Mouse (Mus musculus) stomach, postnatal 0 days (tissue): ENCODE measurements at regions not wholly inside any gene's neighbourhood (a gene's known extent, or its start where the extent isn't known, plus 50 kb on each side); places are given as distances from the start of the nearest gene placed in this dataset.

Experiments
- ATAC-seq: fragments of 200-750 bp; cut with Nextera tagmentation; 2 replicates; pipeline ENCODE4 v1.8.0; 2017; ENCODE audit not compliant: low FRiP score, low TSS enrichment
- DNase-seq: peaks from one replicate; pipeline ENCODE4 v3.0.0-alpha.2; 2016; ENCODE audit warnings: low spot score
- H3K27ac ChIP-seq: fragments of 300-500 bp; sonication (generic); replicated peaks from 2 replicates; pipeline ENCODE4 v1.5.1; 2014; ENCODE audit warnings: mild to moderate bottlenecking, control low read depth
- H3K27me3 ChIP-seq: fragments of 300-500 bp; sonication (generic); 2 replicates; pipeline ENCODE4 v1.6.1; 2014; ENCODE audit warnings: low read length; ENCODE audit not compliant: control insufficient read depth, insufficient read depth
- H3K36me3 ChIP-seq: fragments of 300-500 bp; sonication (generic); 2 replicates; pipeline ENCODE4 v1.6.1; 2014; ENCODE audit warnings: low read length, mixed read lengths; ENCODE audit not compliant: control insufficient read depth, insufficient read depth
- H3K4me1 ChIP-seq: fragments of 300-500 bp; sonication (generic); replicated peaks from 2 replicates; pipeline ENCODE4 v1.6.1; 2014; ENCODE audit warnings: antibody characterized with exemption; ENCODE audit not compliant: control insufficient read depth, insufficient read depth
- H3K4me2 ChIP-seq: fragments of 300-500 bp; sonication (generic); replicated peaks from 2 replicates; pipeline ENCODE4 v1.6.1; 2014; ENCODE audit warnings: low read depth, mild to moderate bottlenecking, control low read depth, moderate library complexity
- H3K4me3 ChIP-seq: fragments of 300-500 bp; sonication (generic); 2 replicates; pipeline ENCODE4 v1.5.1; 2014; ENCODE audit warnings: low read depth, low read length, control low read depth
- H3K9ac ChIP-seq: fragments of 300-500 bp; sonication (generic); 2 replicates; pipeline ENCODE4 v1.6.1; 2014; ENCODE audit warnings: mild to moderate bottlenecking, low read length, control low read depth, mixed read lengths
- H3K9me3 ChIP-seq: fragments of 300-500 bp; sonication (generic); 2 replicates; pipeline ENCODE4 v1.6.1; 2016; ENCODE audit warnings: low read length; ENCODE audit not compliant: control insufficient read depth
- CTCF ChIP-seq: IDR thresholded peaks from 2 replicates; pipeline ENCODE4 v1.5.1; 2016; ENCODE audit warnings: antibody characterized with exemption, low read depth, mild to moderate bottlenecking, moderate library complexity
- EP300 ChIP-seq: optimal IDR thresholded peaks from 2 replicates; pipeline ENCODE3; 2016; ENCODE audit warnings: antibody characterized with exemption
- WGBS: fragments of 180-500 bp; shearing (Covaris S2); extraction: QIAGEN DNeasy Blood & Tissue Kit; methylation state at CpG from one replicate; pipeline ENCODE4 v1.1.7; 2014; 5-methylcytosine and 5-hydroxymethylcytosine counted together

DNA sequence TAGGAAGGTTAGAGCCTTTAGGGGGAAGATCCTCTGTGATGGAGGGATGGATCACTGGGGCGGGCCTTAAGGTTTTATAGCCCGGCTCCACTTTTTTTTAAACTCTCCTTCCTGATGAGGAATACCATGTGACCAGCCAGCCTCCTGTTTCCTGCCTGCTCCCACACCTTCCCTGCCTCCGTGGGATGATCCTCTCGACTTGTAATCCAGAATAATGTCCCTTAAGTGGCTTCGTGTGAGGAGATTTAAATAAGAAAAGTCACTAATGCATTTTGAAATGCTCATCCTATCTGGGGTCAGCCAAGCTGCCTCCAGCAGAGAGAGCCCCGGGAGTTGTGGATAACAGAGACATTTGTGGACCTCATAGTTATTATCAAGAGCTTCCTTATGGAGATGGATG is 200.0 kb upstream of the Sulf2 start:
- H3K9me3 ChIP-seq: no peaks in the 10 kb centered on the region
- 58% methylated on average over 6 of the region's 6 CpGs for WGBS
- no peak overlapping the region for H3K9ac ChIP-seq
- H3K4me2 ChIP-seq: no peak overlapping the region
- H3K27ac ChIP-seq: no peak overlapping the region
- H3K27me3 ChIP-seq: no peaks in the 10 kb centered on the region
- TF ChIP-seq CTCF (no peak), EP300 (no peak)
- H3K4me1 ChIP-seq: peaks cover 12% of the 10 kb centered on the region
- H3K4me3 ChIP-seq: no peak overlapping the region
- no peaks in the 10 kb centered on the region for H3K36me3 ChIP-seq
- ATAC-seq (no peak), DNase-seq (no peak)

DNA sequence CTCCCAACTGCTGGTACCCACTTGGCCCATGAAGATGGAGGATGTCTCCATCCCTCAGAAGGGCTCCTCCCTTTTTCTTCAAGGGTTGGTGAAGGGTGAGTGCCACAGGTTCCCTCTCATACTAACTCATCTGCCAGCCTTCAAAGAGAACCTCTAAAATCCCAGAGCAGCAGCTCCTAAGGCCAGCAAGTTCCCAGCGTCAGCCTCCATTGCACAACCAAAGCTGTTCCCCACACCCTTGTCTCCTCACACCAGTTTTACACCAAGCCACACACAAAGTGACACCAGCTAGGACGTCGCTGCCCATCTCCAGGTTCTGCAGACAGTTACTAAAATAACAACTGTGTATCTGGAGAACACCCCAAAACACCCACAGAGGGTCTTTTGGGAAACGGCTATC is 198.9 kb upstream of the Sulf2 start:
- Histone ChIP-seq H3K27ac (no peak overlapping the region), H3K36me3 (no peaks in the 10 kb centered on the region), H3K4me1 (peaks cover 12% of the 10 kb centered on the region; the same call in 1 of the 2 replicates), H3K4me3 (no peak overlapping the region), H3K9me3 (no peaks in the 10 kb centered on the region), H3K4me2 (no peak overlapping the region), H3K9ac (no peak overlapping the region), H3K27me3 (no peaks in the 10 kb centered on the region)
- TF ChIP-seq CTCF: no peak
- TF ChIP-seq EP300: no peak
- WGBS: 89% methylated on average over 4 of the region's 4 CpGs
- no peak for ATAC-seq
- no peak for DNase-seq

DNA sequence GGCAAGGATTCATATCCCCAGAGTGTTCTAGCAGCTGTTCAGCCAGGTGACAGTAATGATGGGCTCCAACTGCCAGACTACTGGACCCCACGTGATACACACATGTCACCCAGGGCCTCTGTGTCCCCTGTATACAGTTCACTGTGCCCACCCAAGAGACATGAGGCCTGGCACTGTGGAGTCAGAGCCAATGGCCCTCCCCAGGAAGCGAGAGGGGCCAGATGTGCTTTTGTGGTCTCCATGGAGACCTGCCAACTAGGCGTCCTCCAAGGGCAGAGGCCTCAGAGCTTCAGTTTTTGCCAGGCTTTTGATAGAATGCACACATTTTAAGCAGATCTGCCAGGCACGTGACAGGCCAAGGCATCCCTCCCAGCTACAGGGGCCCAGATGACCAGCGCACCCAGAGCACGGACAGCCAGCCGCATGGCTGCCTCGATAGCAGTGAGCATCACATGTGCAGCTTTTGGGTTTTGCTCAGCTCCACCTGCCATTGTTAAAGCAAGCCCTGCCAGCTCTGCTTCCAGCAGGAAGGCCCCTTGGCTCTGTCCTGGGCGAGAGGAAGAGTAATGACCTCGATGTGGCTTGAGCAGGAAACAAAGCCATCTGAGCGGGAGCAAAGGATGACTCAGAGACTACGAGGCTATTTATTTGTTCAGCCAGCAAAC is 198.1 kb upstream of the Sulf2 start:
- no peaks in the 10 kb centered on the region for H3K27me3 ChIP-seq
- no peak overlapping the region; the same call in 1 of the 2 replicates for H3K4me2 ChIP-seq
- DNase-seq (no peak), ATAC-seq (peak; percentile 36; the same call in 1 of the 2 replicates)
- WGBS: 32% methylated on average over 12 of the region's 12 CpGs
- no peak overlapping the region for H3K9ac ChIP-seq
- peaks cover 12% of the 10 kb centered on the region; the same call in 1 of the 2 replicates for H3K4me1 ChIP-seq
- H3K36me3 ChIP-seq: no peaks in the 10 kb centered on the region
- TF ChIP-seq CTCF: no peak
- TF ChIP-seq EP300: no peak
- H3K27ac ChIP-seq: 0 out of 2 replicates have a peak overlapping the region, but pooled peaks have one; percentile 24
- no peaks in the 10 kb centered on the region for H3K9me3 ChIP-seq
- H3K4me3 ChIP-seq: no peak overlapping the region

DNA sequence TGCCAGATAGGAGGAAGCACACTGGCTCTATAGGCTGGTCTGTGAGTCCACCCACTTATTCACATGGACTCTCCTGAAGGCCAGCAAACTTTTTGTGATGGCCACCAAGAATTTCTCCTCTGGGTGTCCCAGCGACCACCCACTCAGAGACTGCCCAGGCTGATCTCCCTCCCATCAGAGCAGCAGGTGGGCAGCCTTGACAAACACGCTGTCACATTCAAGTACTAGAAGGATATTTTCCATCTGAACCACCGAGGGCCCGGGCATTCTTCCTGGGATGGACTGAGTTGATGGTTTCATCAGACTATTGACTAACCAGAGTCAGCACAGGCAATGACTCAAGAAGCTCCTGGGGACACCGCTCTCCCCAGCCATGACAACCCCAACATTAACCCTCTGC is 196.5 kb upstream of the Sulf2 start:
- Histone ChIP-seq H3K27ac (no peak overlapping the region), H3K27me3 (no peaks in the 10 kb centered on the region), H3K4me2 (no peak overlapping the region), H3K4me3 (no peak overlapping the region), H3K9me3 (no peaks in the 10 kb centered on the region), H3K36me3 (no peaks in the 10 kb centered on the region), H3K9ac (no peak overlapping the region), H3K4me1 (peaks cover 12% of the 10 kb centered on the region; the same call in 1 of the 2 replicates)
- 74% methylated on average over 5 of the region's 5 CpGs for WGBS
- ATAC-seq (no peak), DNase-seq (no peak)
- TF ChIP-seq EP300: no peak
- no peak for TF ChIP-seq CTCF

DNA sequence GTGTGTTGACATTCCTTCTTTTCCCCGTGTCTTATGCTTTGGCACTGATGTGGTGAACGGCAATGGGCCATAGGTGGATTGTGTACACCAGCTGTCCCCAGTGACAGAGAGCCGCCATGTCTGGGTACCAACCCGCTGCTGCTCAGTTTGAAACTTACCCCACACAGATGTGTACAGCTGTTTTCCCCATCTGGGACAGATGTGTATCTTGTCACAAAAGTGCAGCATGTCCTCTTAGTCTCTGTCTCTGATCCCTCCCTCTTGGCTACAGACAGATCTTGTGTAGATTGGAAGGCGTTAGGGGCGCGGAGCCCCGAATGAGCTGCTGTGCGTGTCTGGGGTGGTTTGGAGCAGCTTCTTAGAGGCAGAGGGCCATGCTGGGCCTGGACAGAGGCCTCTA is 196.1 kb upstream of the Sulf2 start:
- no peaks in the 10 kb centered on the region for H3K36me3 ChIP-seq
- DNase-seq: no peak
- ATAC-seq: no peak
- no peak overlapping the region for H3K4me2 ChIP-seq
- no peaks in the 10 kb centered on the region for H3K9me3 ChIP-seq
- H3K27ac ChIP-seq: no peak overlapping the region
- WGBS: 74% methylated on average over 9 of the region's 9 CpGs
- H3K27me3 ChIP-seq: no peaks in the 10 kb centered on the region
- TF ChIP-seq EP300 (no peak), CTCF (no peak)
- H3K9ac ChIP-seq: no peak overlapping the region
- H3K4me1 ChIP-seq: peaks cover 12% of the 10 kb centered on the region; the same call in 1 of the 2 replicates
- no peak overlapping the region for H3K4me3 ChIP-seq

DNA sequence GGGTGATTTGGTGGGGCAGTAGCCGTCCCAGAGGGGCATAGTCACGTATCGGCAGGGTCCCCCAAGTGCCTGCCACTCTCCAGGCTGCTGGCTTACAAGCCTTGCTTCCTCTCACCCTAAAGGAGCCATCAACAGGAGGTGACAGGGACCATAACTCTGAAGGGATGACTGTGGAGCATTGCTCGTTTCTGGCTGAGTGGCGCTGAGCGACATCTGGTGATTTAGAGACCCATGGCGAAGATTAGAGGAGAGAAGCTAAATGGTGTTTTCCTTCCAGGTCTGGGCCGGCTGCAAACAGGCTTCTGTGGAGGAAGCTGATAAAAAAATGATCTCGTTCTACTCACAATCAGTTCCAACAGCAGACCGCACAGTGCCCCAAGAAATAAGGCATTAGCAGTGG is 193.2 kb upstream of the Sulf2 start:
- H3K9ac ChIP-seq: no peak overlapping the region
- H3K36me3 ChIP-seq: no peaks in the 10 kb centered on the region
- no peak for ATAC-seq
- no peak overlapping the region for H3K27ac ChIP-seq
- DNase-seq: no peak
- H3K27me3 ChIP-seq: no peaks in the 10 kb centered on the region
- H3K9me3 ChIP-seq: no peaks in the 10 kb centered on the region
- H3K4me1 ChIP-seq: peaks cover 8% of the 10 kb centered on the region; the same call in 1 of the 2 replicates
- TF ChIP-seq CTCF: no peak
- no peak for TF ChIP-seq EP300
- 58% methylated on average over 10 of the region's 10 CpGs for WGBS
- no peak overlapping the region for H3K4me2 ChIP-seq
- H3K4me3 ChIP-seq: no peak overlapping the region
